Mouse (Mus musculus): Measurements from ENCODE around the gene Tmem167.

DNA sequence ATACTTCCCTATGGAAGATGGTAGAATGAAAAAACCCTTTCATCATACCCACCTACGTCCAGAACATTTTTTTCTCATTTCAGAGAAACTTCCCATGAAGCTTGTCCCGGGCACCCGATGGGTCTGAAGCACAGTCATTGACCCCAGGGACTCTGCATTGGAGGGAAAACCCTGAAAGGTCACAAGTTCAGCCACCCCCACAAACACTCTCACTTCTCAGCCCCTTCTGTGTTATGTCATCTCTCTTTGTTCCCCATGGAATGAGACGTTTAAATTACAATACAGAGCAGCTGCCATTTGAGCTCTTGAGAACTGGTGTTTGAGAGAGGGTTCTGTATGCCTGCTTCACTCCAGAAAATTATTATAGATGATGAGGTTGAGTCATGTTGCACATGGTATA is 54.3 kb downstream of the Tmem167 start:
- no peak for TF ChIP-seq CTCF (IDR thresholded peaks at IDR 0.05; ENCODE audit: extremely low read depth, insufficient read length, insufficient replicate concordance, low read depth, low read length)
- no peak for TF ChIP-seq POLR2A (IDR thresholded peaks at IDR 0.05; ENCODE audit: low read depth, low read length)
